Mouse (Mus musculus): ENCODE measurements at regions not wholly inside any gene's neighbourhood (a gene's known extent, or its start where the extent isn't known, plus 50 kb on each side); places are given as distances from the start of the nearest gene placed in this dataset.

DNA sequence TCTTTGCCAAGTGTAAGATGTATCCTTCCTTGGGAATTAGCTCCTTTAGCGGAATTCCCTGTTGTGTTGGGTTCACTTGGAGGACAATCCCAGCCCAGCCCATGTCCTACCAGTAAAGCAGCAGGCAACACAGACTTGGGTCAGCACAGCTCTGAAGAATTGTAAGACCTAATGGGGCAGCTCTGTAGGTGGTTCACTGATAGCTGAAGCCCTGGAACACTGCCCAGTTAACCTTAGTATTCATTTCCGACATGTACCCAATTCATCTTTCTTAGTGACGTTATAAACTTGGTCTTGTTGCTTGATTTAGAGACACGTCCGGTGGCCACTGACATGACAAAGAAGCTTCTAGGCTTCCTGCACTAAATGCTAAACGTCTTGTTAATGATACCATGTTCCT is 90.9 kb upstream of the Ccdc122 start:
- TF ChIP-seq POLR2A (IDR thresholded peaks at IDR 0.05; ENCODE audit: control insufficient read depth, extremely low read depth, insufficient read depth, low read length, poor library complexity) = no peak
- no peak for TF ChIP-seq CTCF (IDR thresholded peaks at IDR 0.05; ENCODE audit: borderline replicate concordance, control insufficient read depth, extremely low read depth, insufficient read depth, low read length, poor library complexity)

Measured in thymus, adult 2 months (tissue).